In genomic region chr2:29784290-29784689, GRCm38 (mm10) we compare ENCODE assay signal across 22 mouse cellular contexts. TPM values are rescaled to one million over a fixed set of nuclear protein-coding genes. Genes with fewer than 3 reads are reported as not detected.
"Had no signal": no experiment of that assay in that cellular context is flagged by ENCODE, and none has a peak within 500 bp of the region (broad histone marks: within the 10 kb centered on the region; RNA-seq: fewer than 3 reads in every experiment).

No protein-coding gene starts in this region.

- ATAC-seq: intestine, postnatal 0 days; midbrain, embryonic 15.5 days had no signal

- H3K27ac ChIP-seq: kidney, postnatal 0 days; left cerebral cortex, adult 2 months; liver, embryonic 13.5 days; macrophage; midbrain, embryonic 12.5 days; midbrain, embryonic 15.5 days; neural tube, embryonic 12.5 days; neural tube, embryonic 15.5 days had no signal

- H3K9ac ChIP-seq: liver, embryonic 13.5 days; midbrain, embryonic 12.5 days; midbrain, embryonic 15.5 days; neural tube, embryonic 12.5 days; neural tube, embryonic 15.5 days had no signal

- H3K4me2 ChIP-seq: liver, embryonic 13.5 days; midbrain, embryonic 12.5 days; midbrain, embryonic 15.5 days; neural tube, embryonic 12.5 days; neural tube, embryonic 15.5 days had no signal

- H3K4me3 ChIP-seq: left cerebral cortex, adult 2 months; liver, embryonic 13.5 days; midbrain, embryonic 12.5 days; midbrain, embryonic 15.5 days; neural tube, embryonic 12.5 days; neural tube, embryonic 15.5 days had no signal

- DNase-seq: kidney, adult 2 months; kidney, postnatal 25 days; layer of hippocampus, postnatal 36 days; liver, embryonic 13.5 days; thymus, postnatal 25 days had no signal

- H3K9me3 ChIP-seq: liver, embryonic 13.5 days; midbrain, embryonic 12.5 days; midbrain, embryonic 15.5 days; neural tube, embryonic 12.5 days; neural tube, embryonic 15.5 days had no signal

- H3K27me3 ChIP-seq: liver, embryonic 13.5 days; midbrain, embryonic 12.5 days; midbrain, embryonic 15.5 days; neural tube, embryonic 12.5 days; neural tube, embryonic 15.5 days had no signal

RNA-seq across cellular contexts. Expression of gene Gm13547, which starts 25.2 kb away (rescaled TPM):
- polyA plus RNA-seq: intestine, embryonic 14.5 days; intestine, postnatal 0 days; kidney, adult 2 months; kidney, postnatal 0 days; limb, embryonic 11.5 days; limb, embryonic 14.5 days; liver, adult 2 months; liver, embryonic 13.5 days; liver, embryonic 16.5 days; macrophage; neural tube, embryonic 15.5 days; small intestine, adult 2 months; spleen, adult 2 months; stomach, embryonic 16.5 days; thymus, postnatal 0 days had no signal

RNA-seq across cellular contexts. Expression of gene Gm13420, which starts 32.8 kb away (rescaled TPM):
- polyA plus RNA-seq: limb, embryonic 11.5 days; macrophage; midbrain, embryonic 12.5 days; neural tube, embryonic 12.5 days; thymus, postnatal 0 days had no signal
